Mouse (Mus musculus) kidney, adult 9 months (tissue): ENCODE results near the gene Cd200r1.

Experiments used
- DNase-seq: peaks from one replicate; pipeline ENCODE4 v3.0.0; 2022

Cd200r1 gene

GRCm38 (mm10) chr16:44765555-44766319, at the start of gene Cd200r1:
Gene Cd200r1 (plus strand): TSS chr16:44765736.
- no peak for DNase-seq

DNA sequence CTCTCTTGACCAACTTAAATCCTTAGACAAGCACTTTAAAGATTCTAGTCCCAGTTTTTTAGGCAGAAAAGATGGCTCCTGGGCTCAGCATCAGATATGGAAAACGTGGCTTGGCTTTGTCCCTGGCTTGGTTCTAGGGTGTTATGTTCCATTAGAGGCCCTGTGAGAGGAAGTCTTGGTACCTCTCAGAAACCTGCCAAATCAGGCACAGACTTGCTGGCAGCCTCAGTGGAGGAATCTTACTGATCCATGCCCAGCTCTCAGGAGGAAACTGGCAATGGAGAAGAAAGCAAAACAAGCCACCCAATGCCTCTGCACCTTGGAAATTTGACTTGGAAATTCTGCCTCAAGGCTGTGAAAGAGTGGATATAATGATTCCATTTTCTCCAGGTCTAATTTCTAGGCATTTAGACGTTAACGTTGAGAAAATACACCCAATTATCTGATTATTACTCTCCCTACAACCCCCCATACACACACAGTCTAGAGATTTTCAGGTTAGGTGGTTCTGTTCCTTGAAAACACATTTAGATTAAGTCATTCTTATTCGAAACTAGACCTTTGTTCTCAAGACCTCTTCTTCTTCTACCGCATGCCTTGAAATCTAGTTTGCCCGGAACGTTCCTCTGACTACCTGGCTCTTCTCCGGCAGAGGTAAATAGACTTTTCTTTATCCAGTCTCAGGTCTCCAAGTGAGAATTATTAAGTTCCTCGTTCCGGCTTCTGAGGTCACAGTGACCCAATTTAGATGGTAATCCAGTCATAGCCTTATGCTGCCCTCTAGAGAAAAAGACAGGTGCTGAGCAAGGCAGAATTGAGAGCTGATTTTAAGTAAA, 49.0 kb upstream of the Cd200r1 start:
- peak; percentile 69 for DNase-seq

DNA sequence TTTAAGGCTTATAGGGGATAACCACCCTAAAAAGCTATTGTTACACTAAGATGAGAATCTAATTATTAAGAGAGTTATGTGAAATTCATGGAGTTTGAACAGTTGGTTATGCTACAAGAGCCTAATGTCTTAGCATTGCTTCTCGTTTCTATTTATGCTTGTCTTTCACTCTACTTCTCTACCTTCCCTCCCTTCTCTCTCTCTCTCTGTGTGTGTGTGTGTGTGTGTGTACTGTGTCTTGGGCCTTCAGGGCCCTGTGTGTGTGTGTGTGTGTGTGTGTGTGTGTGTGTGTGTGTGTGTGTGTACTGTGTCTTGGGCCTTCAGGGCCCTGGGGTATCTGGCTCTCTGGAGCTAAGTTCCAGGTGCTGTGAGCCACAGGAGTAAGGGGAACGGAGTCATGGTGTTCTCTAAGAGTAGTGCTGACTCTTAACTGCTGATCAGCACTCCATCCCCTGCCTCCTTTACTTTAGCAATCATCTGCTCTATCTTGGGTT, 48.3 kb upstream of the Cd200r1 start:
- no peak for DNase-seq

- DNase-seq, result no peak
Measured at GRCm38 (mm10) chr16:44717838-44718237, 47.7 kb upstream of the Cd200r1 start.

- DNase-seq, result peak; percentile 53
Measured at GRCm38 (mm10) chr16:44719349-44719748, 46.2 kb upstream of the Cd200r1 start.

DNA sequence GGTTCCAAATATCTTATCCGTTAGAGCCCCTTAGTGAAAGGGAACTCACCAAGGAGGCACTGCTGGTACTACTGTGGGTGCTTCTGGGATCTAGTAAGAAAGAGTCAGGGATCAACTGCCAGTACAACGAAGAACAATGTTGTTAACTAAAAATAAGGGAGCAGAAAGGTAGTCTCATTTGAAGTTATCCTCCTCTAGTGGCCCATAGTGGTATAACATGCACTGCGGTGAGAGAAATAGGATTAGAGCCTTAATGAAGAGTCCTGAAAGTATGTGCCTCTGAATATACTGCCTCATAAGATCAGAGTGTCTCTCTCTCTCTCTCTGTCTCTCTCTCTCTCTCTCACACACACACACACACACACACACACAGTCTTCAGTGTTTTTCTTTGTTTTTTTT, 45.0 kb upstream of the Cd200r1 start:
- no peak for DNase-seq

DNA sequence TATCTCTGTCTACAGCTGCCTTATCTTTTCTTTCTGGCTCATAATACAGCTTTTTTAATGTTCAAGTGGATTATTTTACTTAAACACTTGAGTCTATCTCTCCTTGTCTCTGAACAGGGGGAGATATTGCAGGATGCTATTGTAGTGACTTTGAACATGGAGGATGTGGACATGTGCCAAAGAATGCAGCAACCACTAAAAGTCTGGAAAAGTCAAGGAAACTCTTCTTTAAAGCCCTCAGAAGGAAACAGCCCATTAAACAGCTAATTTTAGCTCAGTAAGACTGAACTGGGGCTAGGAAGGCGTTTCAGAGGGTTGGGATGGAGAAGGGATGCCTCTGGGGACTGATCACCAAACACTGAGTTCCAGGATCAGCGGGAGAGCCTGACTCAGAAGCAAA, 42.9 kb upstream of the Cd200r1 start:
- DNase-seq, result no peak

- DNase-seq, result peak; percentile 96
Measured at GRCm38 (mm10) chr16:44724083-44724787, 41.3 kb upstream of the Cd200r1 start, which contains the start of gene Nepro. Gene Nepro (plus strand): TSS chr16:44724301.

GRCm38 (mm10) chr16:44724847-44725246, 40.7 kb upstream of the Cd200r1 start:
- no peak for DNase-seq

DNA sequence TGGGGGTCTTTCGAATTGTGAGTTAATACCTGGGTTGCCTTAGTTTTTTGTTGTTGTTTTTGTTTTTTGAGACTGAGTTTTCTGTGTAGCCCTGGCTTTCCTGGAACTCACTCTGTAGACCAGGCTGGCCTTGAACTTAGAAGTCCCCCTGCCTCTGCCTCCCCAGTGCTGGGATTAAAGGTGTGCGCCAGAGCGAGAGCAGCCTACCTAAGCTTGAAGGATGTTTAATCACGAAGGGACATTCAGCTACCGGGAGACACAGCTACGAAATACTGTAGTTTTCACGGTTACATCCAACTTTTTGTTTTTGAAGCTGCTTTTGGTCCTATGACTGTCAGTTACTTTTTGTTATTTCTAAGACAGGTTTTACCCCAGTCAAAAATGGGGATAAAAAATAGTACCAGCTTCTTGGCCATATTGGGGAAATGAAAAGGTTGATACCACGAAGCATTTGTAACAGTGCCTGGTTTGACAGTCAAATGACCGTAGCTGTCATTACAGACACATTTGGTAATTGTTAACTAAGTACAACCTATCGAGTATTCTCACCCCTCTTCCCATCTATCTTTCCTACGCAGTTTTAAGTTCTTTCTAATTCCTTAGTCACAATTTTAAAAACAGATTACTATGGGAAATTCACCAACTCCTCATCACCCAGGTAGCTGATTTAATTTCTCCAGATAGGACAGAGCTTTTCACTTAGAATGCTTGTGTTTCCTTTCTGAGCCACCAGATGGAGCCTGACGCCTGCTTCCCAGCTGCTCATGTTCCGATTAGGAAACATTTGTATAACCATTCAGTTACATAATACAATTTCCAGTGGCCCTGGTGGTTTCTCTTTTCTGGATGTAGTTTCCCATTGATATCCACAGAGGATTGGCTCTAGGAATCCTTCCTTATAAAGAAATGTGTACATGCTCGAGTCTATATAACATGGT, 40.0 kb upstream of the Cd200r1 start:
- DNase-seq, result peak; percentile 91

GRCm38 (mm10) chr16:44727525-44727924, 38.0 kb upstream of the Cd200r1 start:
- no peak for DNase-seq

GRCm38 (mm10) chr16:44734059-44734458, 31.5 kb upstream of the Cd200r1 start:
- no peak for DNase-seq

GRCm38 (mm10) chr16:44735676-44736075, 29.9 kb upstream of the Cd200r1 start:
- DNase-seq, result no peak

DNA sequence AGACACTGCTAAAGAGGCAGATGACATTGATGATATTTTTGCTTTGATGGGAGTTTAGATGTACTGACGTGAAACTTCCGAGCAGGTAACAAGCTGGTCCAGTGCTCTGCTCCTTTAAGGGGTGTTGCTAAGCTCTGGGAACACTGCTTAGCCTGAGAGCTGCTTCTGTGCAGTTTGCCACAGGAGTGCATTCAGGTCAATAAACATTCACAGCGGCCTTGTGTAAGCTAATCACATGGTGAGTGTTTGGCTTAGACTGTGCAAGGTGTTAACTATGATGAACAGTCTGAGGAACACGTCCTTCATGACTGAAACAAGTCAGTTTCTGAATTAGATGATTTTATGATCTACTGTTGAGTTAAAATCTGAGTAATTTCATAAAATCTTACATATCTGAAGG, 29.4 kb upstream of the Cd200r1 start:
- DNase-seq, result no peak

GRCm38 (mm10) chr16:44742753-44743152, 22.8 kb upstream of the Cd200r1 start:
- DNase-seq, result no peak

- DNase-seq, result no peak
Measured at GRCm38 (mm10) chr16:44745471-44745865, 20.1 kb upstream of the Cd200r1 start.

DNA sequence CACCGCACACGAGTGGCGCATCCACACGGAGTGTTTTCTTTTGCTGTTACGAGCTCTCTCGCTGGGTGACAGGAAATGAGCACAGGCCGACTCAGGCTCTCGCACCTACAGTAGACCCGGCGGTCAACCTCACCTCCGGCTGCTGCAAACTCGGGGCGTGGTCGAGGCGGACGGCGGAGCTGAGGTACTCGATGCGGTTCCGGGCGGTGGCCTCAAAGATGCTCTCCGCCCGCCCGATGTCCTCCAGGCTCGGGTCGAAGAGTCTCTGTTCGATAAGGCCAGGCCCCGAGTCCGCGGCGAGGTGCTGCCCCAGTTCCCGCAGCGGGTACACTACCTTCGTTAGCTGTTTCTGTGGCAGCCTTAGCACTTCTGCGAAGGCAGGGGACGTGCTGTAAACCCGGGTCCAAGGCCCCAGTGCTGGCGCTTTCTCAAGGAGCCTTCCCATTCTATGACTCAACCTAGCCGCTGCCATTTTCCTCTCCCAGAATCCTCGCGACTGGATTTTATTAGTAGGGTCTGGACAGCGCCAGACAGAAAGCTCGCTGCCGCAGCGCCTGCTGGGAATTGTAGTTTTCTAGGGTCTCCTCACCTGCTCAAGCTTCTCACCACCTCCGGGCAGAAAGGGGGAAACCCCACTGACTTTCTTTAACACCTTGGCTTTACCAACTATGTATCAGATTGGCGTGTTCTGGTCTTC, 19.5 kb upstream of the Cd200r1 start, which contains the start of gene Gtpbp8:
Gtpbp8 (minus strand) TSS at position 498 of the 697 bp plus-strand sequence.
- DNase-seq, result peak; percentile 90

DNA sequence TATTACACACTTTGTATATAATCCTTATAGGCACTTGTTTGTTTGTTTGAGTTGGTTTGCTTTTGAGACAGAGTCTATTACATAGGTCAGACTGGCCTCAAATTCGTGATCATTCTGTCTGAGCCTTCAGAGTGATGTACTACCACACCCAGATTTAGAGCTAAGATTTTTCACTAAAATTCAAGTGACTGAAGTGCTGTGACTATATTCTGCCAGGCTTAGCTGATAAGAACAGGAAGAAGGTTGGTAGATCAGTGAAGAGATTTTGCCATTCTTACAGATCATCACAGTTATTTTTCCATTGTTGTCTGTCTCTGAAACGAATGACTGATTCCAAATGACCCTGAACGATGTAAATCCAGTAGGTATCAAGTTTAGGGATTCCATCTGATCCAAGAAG, 17.5 kb upstream of the Cd200r1 start:
- no peak for DNase-seq

- DNase-seq, result no peak
Measured at GRCm38 (mm10) chr16:44757700-44758099, 7.8 kb upstream of the Cd200r1 start.

DNA sequence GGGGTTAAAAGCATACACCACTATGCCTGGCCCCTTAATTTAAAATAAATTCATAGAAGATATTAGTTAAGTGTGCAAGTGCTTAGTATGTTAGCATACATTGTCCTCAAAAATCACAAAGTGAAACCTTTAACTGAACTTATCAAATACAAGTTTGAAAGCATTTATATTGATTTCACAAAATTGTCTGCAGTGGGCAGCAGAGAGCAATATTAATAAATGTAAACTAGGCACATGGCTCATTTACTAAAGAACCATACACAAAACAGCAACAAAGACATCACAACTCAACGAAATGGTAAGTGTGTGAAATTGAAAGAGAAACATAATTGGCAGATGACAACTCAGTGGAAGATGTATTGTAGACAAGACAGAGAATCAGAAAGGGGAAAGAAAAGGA, 3.7 kb upstream of the Cd200r1 start:
- DNase-seq, result no peak

- DNase-seq, result no peak
Measured at GRCm38 (mm10) chr16:44766320-44766892, 870 bp downstream of the Cd200r1 start.
